Mouse (Mus musculus): ENCODE data around the gene Sav1.

GRCm38 (mm10) chr12:69926716-69927115 is 60.1 kb downstream of the Sav1 start:
- TF ChIP-seq POLR2A (IDR thresholded peaks at IDR 0.05; ENCODE audit: insufficient read depth, low read length) = no peak
- TF ChIP-seq EP300 (IDR thresholded peaks at IDR 0.05; ENCODE audit: insufficient read depth, low read depth, low read length) = no peak
